Mouse (Mus musculus): Measurements from ENCODE around the gene Hoxd8. TPM values are rescaled to one million over a fixed set of nuclear protein-coding genes. Genes with fewer than 3 reads are reported as not detected.

Hoxd8 gene
- polyA plus RNA-seq, 1 experiment from 2014 or later = 0.42 TPM

DNA sequence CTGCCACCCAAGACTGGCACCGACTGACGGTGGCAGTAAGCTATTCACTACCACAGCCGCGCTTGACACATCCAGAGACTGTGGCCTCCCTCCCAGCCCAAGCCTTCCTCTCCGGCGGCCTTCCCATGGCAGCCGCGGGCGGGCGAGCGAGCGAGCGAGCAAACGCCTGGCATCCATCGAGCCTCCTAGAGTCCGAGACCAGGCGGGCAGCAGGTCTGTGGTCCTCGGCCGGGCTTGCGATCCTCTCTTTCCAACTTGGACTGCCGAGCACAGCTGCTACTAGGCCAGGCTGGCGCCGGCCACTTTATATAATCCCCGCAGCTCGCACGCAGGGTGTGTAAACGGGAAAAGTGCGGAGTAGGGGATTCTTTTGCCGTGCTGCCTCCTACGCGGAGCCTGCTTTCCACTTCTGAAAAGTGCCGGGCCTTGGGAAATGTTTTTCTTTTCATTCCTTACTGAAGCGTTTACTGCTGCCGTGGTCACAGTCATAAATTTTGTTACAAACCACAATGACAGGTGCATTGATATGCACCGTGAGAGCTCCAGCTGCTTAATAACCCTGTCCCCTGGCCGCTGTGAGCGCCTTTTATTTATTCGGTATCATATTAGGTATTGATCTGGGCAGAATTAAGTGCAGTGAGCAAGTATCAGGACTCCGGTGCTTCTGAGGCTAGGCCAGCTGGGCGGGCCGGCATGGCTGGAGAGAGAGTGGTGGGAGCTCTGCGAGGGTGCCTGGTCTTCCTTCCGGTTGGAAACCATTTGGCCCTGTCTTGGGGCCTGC lies 36.1 kb downstream of the Hoxd8 start:
- H3K27me3 ChIP-seq (ENCODE audit: control insufficient read depth, insufficient read depth, low read length) = peaks cover 95% of the 10 kb centered on the region
- H3K27ac ChIP-seq (ENCODE audit: low read length) = no peak overlapping the region
- peak overlapping the region; percentile 30; the same call in 1 of the 2 replicates for H3K4me2 ChIP-seq (ENCODE audit: low read depth, low read length)
- H3K9ac ChIP-seq (ENCODE audit: low read length) = no peak overlapping the region
- peak overlapping the region; percentile 18; the same call in 1 of the 2 replicates for H3K4me3 ChIP-seq (ENCODE audit: low read length)
- WGBS = 4% methylated on average over 43 of the region's 43 CpGs
- peaks cover 4% of the 10 kb centered on the region for H3K4me1 ChIP-seq (ENCODE audit: control insufficient read depth, insufficient read depth, low read length)
- no peaks in the 10 kb centered on the region for H3K36me3 ChIP-seq (ENCODE audit: control insufficient read depth, insufficient read depth)
- no peaks in the 10 kb centered on the region for H3K9me3 ChIP-seq (replicated peaks; ENCODE audit: control insufficient read depth, low read length)
- ATAC-seq (replicated peaks; ENCODE audit: extremely low read depth, insufficient read depth, low FRiP score) = no peak

DNA sequence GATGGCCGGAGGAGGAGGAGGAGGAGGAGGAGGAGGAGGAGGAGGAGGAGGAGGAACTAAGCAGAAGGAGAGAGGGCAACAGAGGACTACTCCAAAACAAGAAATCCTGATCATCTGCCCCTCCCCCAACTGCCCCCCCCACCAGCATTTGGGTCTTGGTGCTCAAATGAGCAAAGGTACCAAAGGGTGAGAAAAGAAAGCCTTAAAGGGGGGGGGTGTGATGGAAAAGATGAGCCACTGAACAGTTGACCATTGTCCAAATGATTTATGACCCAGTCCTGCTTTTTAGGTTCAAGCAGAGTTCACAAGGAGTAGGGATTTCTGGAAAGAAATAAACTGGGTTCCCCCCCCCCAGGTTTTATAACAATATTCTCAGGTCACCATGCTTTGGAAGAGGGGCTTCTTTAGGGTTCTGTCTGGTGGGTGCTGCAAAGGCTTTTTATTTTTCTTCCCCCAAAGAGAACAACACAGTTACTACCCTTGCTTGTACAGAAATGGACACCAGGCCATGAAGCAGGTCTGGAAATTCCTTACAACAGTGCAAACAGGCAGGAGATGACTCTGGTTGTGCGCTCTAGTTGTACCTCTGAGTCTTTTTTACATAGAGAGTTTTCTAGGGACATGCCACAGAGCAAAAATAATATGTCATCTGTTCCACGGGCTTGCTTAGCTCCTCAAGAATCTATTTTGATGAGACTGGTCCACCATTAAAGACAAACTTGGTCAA lies 37.0 kb downstream of the Hoxd8 start:
- no peaks in the 10 kb centered on the region for H3K9me3 ChIP-seq (replicated peaks; ENCODE audit: control insufficient read depth, low read length)
- H3K27me3 ChIP-seq (ENCODE audit: control insufficient read depth, insufficient read depth, low read length) = peaks cover 95% of the 10 kb centered on the region
- H3K36me3 ChIP-seq (ENCODE audit: control insufficient read depth, insufficient read depth) = no peaks in the 10 kb centered on the region
- no peak overlapping the region for H3K9ac ChIP-seq (ENCODE audit: low read length)
- H3K4me1 ChIP-seq (ENCODE audit: control insufficient read depth, insufficient read depth, low read length) = no peaks in the 10 kb centered on the region; the same call in 1 of the 2 replicates
- no peak overlapping the region for H3K27ac ChIP-seq (ENCODE audit: low read length)
- no peak for ATAC-seq (replicated peaks; ENCODE audit: extremely low read depth, insufficient read depth, low FRiP score)
- no peak overlapping the region for H3K4me2 ChIP-seq (ENCODE audit: low read depth, low read length)
- no peak overlapping the region for H3K4me3 ChIP-seq (ENCODE audit: low read length)
- WGBS = 44% methylated on average over 2 of the region's 3 CpGs

DNA sequence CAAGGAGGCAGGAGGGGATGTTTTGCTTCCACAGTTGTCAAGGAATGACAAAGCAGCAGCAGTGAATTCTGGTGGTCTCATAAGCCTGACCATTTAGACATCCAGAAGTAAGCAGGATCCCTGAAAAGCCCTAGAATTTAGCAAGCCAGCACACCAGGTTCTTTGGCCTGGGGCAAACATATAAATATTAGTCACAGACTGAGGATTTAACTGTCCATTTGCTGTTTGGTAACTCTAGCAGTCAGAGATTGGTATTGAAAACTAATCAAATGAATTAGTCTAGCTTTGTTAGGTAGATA lies 37.5 kb downstream of the Hoxd8 start:
- ATAC-seq (replicated peaks; ENCODE audit: extremely low read depth, insufficient read depth, low FRiP score) = no peak
- Histone ChIP-seq H3K27me3 (ENCODE audit: control insufficient read depth, insufficient read depth, low read length) (peaks cover 95% of the 10 kb centered on the region), H3K4me2 (ENCODE audit: low read depth, low read length) (no peak overlapping the region), H3K4me1 (ENCODE audit: control insufficient read depth, insufficient read depth, low read length) (no peaks in the 10 kb centered on the region; the same call in 1 of the 2 replicates), H3K9ac (ENCODE audit: low read length) (no peak overlapping the region), H3K4me3 (ENCODE audit: low read length) (no peak overlapping the region), H3K27ac (ENCODE audit: low read length) (no peak overlapping the region), H3K9me3 (replicated peaks; ENCODE audit: control insufficient read depth, low read length) (no peaks in the 10 kb centered on the region), H3K36me3 (ENCODE audit: control insufficient read depth, insufficient read depth) (no peaks in the 10 kb centered on the region)

DNA sequence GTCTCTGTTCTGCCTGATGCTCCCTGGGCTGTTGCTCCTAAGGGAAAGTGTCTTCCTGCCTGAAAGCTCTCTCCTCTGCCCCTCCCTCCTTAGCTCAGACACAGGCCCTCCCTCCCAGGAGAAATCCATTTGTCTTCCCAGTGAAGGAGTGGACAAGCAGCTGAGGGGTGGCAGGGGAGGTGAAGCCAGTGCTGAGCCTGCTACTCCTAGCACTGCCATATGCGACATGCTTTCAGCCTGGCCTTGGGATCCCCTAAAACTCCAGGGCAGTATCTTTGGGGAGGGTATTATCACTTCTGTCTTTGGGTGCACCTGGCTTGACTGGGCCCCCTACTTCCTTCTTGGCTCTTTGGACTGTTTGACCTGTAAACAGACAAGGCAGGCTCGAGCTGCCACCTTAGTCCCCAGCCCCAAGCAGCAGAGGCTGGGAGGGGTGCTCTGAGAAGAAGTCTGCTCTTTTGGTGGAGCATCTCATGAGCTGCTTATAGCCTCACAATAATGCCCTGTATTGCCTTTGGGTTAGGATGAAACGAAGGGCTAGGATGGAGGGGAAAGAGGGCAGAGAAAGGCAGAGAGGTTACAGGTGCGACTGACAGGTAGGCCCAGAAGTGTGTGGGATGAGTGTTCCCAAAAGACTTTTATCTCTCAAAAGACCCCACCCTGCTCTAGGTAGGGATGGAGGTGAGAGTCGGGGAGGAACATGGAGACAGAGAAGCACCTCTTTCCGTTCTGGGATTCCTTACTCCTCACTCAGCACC lies 41.3 kb downstream of the Hoxd8 start:
- no peak overlapping the region for H3K9ac ChIP-seq (ENCODE audit: low read length)
- no peak overlapping the region for H3K4me3 ChIP-seq (ENCODE audit: low read length)
- H3K27me3 ChIP-seq (ENCODE audit: control insufficient read depth, insufficient read depth, low read length) = peaks cover 93% of the 10 kb centered on the region
- no peaks in the 10 kb centered on the region for H3K36me3 ChIP-seq (ENCODE audit: control insufficient read depth, insufficient read depth)
- H3K4me2 ChIP-seq (ENCODE audit: low read depth, low read length) = no peak overlapping the region
- H3K4me1 ChIP-seq (ENCODE audit: control insufficient read depth, insufficient read depth, low read length) = peaks cover 8% of the 10 kb centered on the region
- WGBS = 9% methylated on average over 6 of the region's 6 CpGs
- H3K27ac ChIP-seq (ENCODE audit: low read length) = no peak overlapping the region
- H3K9me3 ChIP-seq (replicated peaks; ENCODE audit: control insufficient read depth, low read length) = no peaks in the 10 kb centered on the region
- no peak for ATAC-seq (replicated peaks; ENCODE audit: extremely low read depth, insufficient read depth, low FRiP score)

DNA sequence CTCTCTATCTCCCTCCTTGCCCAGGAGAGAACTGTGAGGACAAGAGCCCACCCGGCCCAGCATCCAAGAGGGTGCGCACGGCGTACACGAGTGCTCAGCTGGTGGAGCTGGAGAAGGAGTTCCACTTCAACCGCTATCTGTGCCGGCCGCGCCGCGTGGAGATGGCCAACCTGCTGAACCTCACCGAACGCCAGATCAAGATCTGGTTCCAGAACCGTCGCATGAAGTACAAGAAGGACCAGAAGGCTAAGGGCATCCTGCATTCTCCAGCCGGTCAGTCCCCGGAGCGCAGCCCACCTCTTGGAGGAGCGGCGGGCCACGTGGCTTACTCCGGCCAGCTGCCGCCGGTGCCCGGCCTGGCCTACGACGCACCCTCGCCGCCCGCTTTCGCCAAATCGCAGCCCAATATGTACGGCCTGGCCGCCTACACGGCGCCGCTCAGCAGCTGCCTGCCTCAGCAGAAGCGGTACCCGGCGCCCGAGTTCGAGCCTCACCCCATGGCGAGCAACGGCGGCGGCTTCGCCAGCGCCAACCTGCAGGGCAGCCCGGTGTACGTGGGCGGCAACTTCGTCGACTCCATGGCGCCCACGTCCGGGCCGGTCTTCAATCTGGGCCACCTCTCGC lies 42.0 kb downstream of the Hoxd8 start:
- Histone ChIP-seq H3K4me1 (ENCODE audit: control insufficient read depth, insufficient read depth, low read length) (peaks cover 8% of the 10 kb centered on the region), H3K4me2 (ENCODE audit: low read depth, low read length) (no peak overlapping the region), H3K27ac (ENCODE audit: low read length) (no peak overlapping the region), H3K9me3 (replicated peaks; ENCODE audit: control insufficient read depth, low read length) (no peaks in the 10 kb centered on the region), H3K27me3 (ENCODE audit: control insufficient read depth, insufficient read depth, low read length) (peaks cover 95% of the 10 kb centered on the region), H3K4me3 (ENCODE audit: low read length) (peak overlapping the region; percentile 20), H3K9ac (ENCODE audit: low read length) (no peak overlapping the region), H3K36me3 (ENCODE audit: control insufficient read depth, insufficient read depth) (no peaks in the 10 kb centered on the region)
- 4% methylated on average over 58 of the region's 58 CpGs for WGBS
- ATAC-seq (replicated peaks; ENCODE audit: extremely low read depth, insufficient read depth, low FRiP score) = no peak

DNA sequence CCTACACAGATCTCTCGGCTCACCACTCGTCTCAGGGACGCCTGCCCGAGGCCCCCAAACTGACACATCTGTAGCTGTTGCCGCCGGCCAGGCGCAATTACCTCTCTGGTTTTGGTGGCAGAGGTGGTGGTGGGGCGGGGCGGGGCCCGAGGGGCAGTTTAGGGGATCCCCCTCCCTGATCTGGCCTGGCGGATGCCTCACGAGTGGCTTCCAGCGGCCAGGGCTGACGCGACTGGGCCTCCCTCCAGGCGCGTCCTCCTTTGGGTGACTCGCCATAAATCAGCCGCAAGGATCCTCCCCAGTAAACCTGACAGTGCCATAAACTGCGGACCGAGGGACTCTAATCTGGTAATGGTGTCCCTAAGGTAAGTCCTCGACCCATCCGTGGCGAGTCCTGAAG lies 42.6 kb downstream of the Hoxd8 start:
- ATAC-seq (replicated peaks; ENCODE audit: extremely low read depth, insufficient read depth, low FRiP score) = no peak
- H3K4me2 ChIP-seq (ENCODE audit: low read depth, low read length) = no peak overlapping the region
- WGBS = 4% methylated on average over 24 of the region's 24 CpGs

DNA sequence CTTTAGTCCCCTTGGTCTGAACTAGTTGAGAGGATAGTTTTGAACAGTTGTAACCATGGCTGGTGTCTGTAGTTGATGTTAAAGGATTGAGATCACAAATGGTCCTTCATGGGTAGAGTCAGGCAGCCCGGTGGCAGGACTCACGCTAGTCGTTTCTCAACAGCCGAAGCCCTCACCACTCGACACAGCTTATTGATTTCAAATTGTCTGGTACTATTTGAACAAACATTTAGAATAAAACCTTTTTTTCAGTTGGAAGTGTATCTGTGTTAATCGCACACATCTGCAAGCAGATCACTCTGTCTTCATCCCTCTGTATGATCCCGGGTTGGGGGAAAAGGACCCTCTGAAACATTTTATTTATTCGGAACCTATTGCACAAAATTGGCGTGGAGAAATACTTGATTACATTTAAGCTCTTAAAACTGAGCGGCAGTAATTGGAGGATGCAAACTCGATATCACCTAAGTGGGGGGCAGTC lies 43.3 kb downstream of the Hoxd8 start:
- Histone ChIP-seq H3K27me3 (ENCODE audit: control insufficient read depth, insufficient read depth, low read length) (peaks cover 95% of the 10 kb centered on the region), H3K27ac (ENCODE audit: low read length) (no peak overlapping the region), H3K4me2 (ENCODE audit: low read depth, low read length) (no peak overlapping the region), H3K4me1 (ENCODE audit: control insufficient read depth, insufficient read depth, low read length) (peaks cover 8% of the 10 kb centered on the region), H3K9ac (ENCODE audit: low read length) (no peak overlapping the region), H3K9me3 (replicated peaks; ENCODE audit: control insufficient read depth, low read length) (no peaks in the 10 kb centered on the region), H3K4me3 (ENCODE audit: low read length) (no peak overlapping the region), H3K36me3 (ENCODE audit: control insufficient read depth, insufficient read depth) (no peaks in the 10 kb centered on the region)
- no peak for ATAC-seq (replicated peaks; ENCODE audit: extremely low read depth, insufficient read depth, low FRiP score)
- WGBS = 16% methylated on average over 11 of the region's 11 CpGs

More for the DNA sequence above, 42.6 kb downstream of the Hoxd8 start:
- H3K36me3 ChIP-seq (ENCODE audit: control insufficient read depth, insufficient read depth) = no peaks in the 10 kb centered on the region
- H3K4me3 ChIP-seq (ENCODE audit: low read length) = 0 out of 2 replicates have a peak overlapping the region, but pooled peaks have one; percentile 20
- H3K9ac ChIP-seq (ENCODE audit: low read length) = no peak overlapping the region
- peaks cover 95% of the 10 kb centered on the region for H3K27me3 ChIP-seq (ENCODE audit: control insufficient read depth, insufficient read depth, low read length)
- peaks cover 8% of the 10 kb centered on the region for H3K4me1 ChIP-seq (ENCODE audit: control insufficient read depth, insufficient read depth, low read length)
- no peak overlapping the region for H3K27ac ChIP-seq (ENCODE audit: low read length)
- no peaks in the 10 kb centered on the region for H3K9me3 ChIP-seq (replicated peaks; ENCODE audit: control insufficient read depth, low read length)

DNA sequence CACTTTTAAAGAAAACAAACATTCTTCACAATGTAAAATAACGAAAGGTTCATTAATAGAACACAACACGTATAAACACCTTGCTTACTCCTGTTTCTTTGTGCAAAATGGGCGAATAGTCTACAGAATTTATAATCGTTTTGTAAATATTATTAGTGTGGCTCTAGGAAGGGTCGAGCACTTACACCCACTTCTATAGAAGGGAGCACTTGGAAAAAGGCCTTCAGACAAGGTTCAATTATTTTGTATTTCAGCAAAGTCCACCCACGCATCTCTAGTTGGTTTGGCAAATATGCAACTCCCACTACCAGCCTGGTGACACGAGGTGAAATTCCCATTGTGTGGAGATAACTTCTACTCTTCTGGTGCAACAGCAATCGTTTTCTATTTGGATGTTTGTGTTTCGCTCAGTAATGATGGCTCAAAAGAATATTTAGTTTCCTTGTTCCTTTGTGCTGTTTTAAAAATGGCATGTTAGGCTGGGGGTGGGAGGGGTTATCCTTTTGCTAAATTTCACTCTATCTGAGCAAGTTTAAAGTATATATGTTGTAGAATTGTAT lies 44.1 kb downstream of the Hoxd8 start:
- peaks cover 8% of the 10 kb centered on the region for H3K4me1 ChIP-seq (ENCODE audit: control insufficient read depth, insufficient read depth, low read length)
- H3K4me2 ChIP-seq (ENCODE audit: low read depth, low read length) = no peak overlapping the region

More for the DNA sequence above, 44.1 kb downstream of the Hoxd8 start:
- no peaks in the 10 kb centered on the region for H3K9me3 ChIP-seq (replicated peaks; ENCODE audit: control insufficient read depth, low read length)
- no peak for ATAC-seq (replicated peaks; ENCODE audit: extremely low read depth, insufficient read depth, low FRiP score)
- no peak overlapping the region for H3K27ac ChIP-seq (ENCODE audit: low read length)
- peaks cover 91% of the 10 kb centered on the region for H3K27me3 ChIP-seq (ENCODE audit: control insufficient read depth, insufficient read depth, low read length)
- WGBS = 11% methylated on average over 9 of the region's 9 CpGs
- no peak overlapping the region for H3K9ac ChIP-seq (ENCODE audit: low read length)
- H3K36me3 ChIP-seq (ENCODE audit: control insufficient read depth, insufficient read depth) = no peaks in the 10 kb centered on the region
- no peak overlapping the region for H3K4me3 ChIP-seq (ENCODE audit: low read length)
